Mouse (Mus musculus): ENCODE results near the gene Sh3gl1.

Gene Sh3gl1

DNA sequence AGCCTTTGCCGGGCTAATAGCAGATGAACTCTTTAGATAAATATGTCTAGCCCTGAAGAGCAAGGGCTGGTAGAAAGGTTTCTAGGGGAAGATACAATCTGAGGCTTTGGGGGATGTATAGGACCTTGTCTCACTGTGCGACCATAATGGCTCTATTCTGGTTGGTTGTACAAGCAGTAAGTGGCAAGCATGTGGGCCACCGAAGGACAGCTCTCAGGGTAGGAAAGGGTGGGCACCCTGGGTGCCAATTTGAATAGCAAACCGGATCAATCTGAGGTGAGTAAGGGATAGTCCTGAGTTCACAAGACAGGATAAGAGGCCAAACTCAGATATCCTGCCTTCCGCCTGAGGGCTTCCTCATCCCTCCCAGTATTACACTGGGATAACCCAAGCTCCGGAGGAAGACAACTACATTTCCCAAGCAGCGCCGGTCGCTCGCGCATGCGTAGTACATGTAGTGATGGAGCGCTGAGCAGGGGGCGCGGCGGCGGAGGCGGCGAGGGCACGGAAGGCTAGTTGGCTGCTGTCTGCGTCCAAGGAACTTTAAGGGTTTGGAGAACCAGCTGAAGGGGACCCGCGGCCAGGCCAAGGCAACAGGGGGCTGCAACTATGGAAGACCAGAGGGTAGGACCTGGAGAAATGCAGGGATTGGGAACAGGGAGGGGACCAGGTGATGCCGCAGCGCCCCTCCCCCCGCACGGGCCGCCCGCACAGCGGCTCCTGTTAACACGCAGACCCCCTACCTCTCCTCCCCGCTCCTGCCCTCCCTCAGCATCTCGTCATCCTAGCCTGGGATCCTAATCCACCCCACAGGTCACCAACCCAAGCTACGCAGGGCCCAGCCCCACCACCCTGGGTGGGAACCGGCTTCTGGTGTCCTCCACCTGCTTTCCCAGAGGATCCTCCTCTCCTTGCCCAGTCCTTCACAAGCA lies 50.1 kb downstream of the Sh3gl1 start, which contains the start of gene Fsd1:
Gene Fsd1, plus strand, starts transcription at position 480 of the 932 bp plus-strand sequence.
- DNase-seq, result no peak

DNA sequence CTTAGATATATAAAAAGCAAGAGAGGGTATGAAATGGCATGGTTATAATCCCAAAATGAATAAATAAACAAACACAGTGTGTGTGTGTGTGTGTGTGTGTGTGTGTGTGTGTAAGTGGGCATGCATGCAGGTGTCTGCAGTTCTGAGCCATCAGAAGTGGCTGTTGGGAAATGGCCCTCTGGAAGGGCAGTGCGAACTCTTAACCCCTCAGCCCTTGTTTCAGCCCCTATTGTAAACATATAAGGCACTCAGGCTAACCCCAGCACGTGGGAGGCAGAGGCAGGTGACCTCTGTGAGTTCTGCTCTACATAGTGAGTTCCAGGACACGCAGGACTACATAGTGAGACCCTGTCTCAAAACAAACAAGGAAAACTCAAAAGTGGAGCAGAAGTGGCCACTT lies 59.1 kb downstream of the Sh3gl1 start:
- no peak for DNase-seq

DNA sequence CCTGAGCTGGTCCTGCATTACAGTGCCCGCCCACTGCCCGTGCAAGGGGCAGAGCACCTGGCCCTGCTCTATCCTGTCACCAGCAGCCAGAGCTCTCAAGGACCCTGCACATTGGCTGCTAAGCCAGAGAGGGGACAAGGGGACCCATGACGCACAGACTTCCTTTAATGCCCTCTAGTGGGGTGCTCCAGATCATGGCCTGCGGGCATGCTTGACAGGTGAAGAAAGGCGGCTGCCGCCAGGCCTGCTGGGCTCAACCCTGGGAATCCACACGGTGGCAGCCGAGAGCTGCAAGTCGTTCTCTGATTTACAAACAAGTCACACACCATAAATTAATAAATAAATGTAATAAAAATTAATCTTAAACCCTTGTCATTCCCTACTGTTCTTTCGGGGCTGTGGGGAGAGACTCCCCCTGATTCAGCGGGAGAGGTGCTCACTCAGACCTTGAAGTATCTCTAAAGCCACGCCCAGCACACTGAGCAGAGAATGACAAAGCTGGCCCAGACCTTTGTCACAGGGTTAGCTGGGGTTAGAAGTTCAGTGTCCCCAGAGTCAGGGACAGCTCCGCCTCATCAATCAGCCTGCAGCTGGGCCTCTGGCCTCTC lies 60.1 kb downstream of the Sh3gl1 start:
- DNase-seq, result peak; percentile 49 to 57

DNA sequence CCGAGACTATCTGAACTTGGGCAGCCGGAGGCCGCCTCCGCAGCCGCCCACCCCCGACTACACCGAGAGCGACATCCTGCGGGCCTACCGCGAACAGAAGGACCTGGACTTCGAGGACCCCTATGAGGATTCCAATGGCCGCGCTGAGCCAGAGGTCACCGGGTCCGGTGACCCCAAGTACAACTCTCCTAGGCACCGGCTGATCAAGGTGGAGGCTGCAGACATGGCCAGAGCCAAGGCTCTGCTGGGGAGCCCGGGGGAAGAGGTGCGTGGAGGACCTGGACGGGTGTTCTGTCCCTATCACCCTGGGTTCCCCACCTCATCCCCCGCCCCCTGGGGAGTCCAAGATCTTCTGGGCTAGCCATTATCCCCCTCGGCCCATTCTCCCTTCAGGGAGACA lies 65.0 kb downstream of the Sh3gl1 start:
- DNase-seq, result no peak

DNA sequence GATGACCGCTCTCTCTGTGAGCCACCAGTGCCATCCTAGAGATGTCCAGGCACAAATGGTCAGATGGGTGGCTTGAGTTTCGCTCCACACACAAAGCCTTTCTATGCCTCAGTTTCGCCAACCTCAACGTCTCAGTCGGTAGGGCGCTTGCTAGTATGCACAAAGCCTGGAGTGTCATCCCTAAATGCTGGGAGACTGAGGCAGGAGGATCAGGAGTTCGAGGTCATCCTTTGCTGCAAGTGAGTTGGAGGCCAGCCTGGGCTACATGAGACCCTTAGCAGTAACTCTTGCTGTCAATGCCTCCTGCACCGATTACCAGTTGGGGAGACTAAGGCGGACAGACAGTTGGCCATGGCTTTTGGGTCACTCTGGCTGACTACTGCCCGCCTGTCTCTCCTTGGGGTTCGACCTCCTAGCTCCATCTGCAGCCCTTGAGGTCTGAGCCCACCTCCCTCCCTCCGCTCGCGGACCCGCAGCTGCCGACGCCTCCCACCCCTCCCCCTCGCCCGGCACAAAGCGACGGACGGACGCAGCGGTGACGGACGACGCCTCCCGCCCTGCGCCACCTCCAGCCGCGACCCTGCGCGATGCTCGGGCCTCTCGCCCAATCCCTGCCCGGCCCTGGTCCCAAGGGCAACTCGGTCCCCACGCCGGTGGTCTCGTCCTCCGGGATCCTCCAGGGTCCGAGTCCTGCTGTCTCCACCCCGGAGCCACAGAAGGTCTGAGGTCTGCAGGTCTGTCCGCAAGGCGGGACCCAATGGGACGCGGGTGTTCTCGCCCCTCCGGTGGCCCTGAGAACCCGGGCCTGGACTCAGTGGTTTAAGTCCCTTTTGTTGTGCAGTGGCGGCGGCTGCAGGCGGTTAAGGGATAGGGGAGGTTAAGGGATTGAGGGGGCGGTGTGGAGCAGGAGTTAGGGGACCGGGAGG lies 66.2 kb downstream of the Sh3gl1 start, which contains the start of gene Shd:
Gene Shd, plus strand, starts transcription at position 502 of the 926 bp plus-strand sequence.
- no peak for DNase-seq

DNA sequence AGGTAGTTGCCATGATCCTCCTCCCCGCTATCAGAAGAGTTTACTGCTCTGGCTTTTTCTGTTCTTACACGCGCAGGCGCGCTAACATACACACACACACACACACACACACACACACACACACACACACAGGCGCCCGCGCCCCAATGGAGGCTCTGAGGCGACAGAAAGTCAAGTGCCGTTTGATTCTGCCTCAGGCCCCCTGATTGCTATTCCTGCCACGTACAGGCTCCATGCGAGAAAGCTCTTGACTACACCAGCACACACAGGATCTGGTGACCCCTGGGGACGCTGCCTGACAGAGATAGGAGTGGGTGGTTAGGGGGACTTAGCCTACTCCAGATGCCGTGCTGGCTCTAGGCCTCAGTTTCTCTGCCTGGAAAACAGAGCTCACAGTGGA lies 66.9 kb downstream of the Sh3gl1 start:
- no peak for DNase-seq

DNA sequence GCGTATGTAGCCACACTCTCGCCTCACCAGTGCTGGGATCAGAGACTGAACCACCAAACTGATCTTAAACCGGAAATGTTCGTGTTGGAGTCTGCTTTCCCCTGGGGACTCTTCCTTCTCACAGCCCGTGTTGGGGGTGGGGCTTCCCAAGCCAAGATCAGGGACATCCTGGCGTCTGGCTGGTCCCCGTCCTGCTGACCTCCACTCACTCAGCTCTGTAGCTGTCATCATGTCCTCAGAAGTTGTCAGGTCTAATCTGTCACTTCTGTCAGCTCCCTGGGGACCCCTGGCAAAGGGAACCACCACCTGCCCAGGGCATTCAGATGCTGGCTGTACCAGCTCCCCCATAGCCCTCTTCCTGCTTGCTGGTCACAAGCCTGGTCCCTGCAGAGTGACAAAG lies 68.2 kb downstream of the Sh3gl1 start:
- no peak for DNase-seq

DNA sequence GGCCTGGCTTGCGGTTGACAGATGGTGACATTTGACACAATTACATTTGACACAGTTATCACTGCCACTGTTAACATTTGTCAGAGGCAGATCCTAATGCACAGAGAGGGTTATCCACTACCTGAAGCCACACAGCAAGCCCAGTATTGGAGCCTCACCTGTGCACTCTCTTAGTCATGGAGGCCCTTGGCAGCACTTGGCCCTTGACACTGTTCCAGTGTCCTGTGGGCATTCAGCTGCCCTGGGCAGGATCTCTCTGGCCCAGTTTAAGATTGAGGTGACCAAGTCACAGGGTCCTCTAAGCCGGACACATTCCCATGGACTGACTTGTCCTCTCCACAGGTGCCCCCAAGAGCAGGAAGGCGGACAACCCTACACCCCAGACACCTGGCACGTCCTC lies 69.2 kb downstream of the Sh3gl1 start:
- no peak for DNase-seq

Measured in thymus, adult 18-20 months (tissue).